Mouse (Mus musculus) 416B (cell line): ENCODE measurements around the gene Cotl1.
"Not testable (repeated sequence)": the region's sequence is repeated elsewhere in the genome, so short reads cannot be mapped to it uniquely, and the experiment has no call there.

Source experiments
- DNase-seq: peaks from one replicate; pipeline ENCODE4 v3.0.0; 2011; ENCODE audit warnings: low read depth

The Cotl1 gene

DNA sequence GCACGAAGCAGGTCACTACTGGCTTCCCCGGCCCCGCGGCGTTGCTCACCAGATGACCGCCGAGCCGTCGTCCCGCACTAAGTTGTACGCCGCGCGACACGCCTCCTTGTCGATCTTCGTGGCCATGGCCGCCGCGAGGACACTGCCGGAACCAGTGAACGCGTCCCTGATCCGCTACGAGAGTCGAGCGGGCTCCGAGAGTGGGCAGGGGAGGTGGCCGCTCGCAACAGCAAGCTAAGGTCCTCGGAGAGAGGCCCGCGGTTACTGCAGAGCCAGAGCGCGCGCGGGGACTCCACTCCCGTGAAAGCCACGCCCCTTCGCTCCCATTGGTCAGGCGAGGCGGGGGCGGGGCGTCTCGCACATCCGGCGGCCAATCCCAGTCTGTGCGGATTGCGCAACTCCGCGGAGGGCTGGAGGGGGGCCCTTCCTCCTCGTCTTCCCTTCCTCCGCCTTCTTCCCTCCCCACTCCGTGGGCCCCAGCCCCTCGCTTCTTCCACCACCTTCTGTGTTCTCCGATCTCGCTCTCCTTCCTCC is at the start of gene Cotl1:
TSS of gene Cotl1 (minus strand) at position 270 of the 534 bp plus-strand sequence.
- peak; percentile 95 for DNase-seq

DNA sequence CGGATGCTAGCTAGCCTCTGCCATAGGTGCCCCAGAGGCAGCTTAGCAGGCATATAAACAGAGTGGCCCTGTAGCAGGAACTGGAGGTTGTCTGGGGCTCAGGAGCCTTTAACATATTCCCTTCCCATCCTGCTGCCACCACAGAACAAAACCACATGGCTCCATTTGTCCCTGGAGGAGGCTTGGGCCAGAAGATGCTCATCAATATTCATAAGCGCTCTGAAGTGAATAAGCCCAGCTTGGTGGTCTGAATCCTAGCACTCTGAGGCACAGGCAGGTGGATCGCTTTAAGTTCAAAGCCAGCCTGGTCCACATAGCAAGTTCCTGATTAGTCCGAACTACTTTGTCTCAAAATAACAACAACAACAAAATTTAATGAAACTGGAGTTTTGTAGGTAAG is 47.7 kb upstream of the Cotl1 start:
- no peak for DNase-seq

GRCm38 (mm10) chr8:119887130-119887529 is 46.8 kb upstream of the Cotl1 start:
- peak; percentile 36 for DNase-seq

DNA sequence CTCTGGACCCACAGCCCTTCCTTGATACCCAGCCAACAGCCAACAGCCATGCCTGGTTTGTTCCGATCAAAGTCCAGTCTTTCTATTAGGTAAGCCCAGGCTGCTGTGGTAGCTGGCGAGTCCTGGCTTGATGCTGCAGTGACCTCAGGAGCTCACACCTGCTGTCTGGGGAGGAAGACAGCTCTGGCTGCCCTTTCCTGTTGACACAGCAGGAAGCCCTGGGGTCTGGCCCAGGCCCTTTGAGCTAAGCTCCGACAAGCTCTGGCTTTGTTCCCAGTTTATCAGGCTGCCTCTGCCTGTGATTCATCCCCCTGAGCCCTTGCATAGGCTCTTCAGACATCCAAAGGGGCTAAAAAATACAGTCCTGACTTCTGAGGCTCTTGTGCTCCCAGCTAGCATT is 45.3 kb upstream of the Cotl1 start:
- peak; percentile 92 for DNase-seq

DNA sequence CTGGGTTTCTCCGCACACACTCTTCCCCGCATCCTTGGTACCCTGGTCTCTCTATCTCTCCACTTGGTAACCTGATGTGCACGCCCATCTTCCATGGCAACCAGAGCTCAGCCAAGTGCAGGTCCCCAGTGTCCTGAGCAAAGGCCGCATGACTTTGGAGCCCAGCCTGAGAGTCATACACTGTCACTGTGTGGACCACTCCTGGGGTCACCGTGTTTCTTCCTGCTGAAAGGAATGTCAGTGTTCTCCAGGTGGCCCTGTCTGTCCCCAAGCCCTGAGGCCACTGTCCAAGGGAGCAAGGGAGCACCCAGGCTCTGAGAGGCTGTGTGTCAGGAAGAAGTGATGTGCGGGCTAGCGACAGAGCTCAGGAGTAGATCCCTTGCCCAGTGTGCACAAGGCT is 42.9 kb upstream of the Cotl1 start:
- no peak for DNase-seq

DNA sequence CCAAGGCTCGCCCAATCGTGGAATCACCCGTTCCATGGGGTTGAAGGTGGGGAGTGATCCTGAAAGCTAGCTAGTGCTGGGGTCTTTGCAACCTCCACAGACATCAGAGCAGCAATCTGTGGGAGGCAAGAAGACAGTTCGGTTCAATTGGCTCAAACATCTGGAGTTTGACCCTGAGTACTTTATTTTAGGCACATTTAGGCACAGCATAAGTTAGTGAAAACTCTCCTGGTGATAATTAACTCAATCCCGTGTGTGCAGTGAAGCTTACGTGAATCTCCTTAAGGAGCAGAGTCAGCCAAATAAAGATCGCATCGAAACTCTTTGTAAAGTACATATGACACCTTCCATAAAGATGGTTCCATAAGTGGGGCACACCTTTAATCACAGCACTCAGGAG is 41.6 kb upstream of the Cotl1 start:
- DNase-seq = no peak

- no peak for DNase-seq
These were observed 41.0 kb upstream of the Cotl1 start for GRCm38 (mm10) chr8:119881301-119881700.

- peak; percentile 51 for DNase-seq
These were observed 32.8 kb upstream of the Cotl1 start for GRCm38 (mm10) chr8:119873181-119873580.

- DNase-seq = no peak
These were observed 29.3 kb upstream of the Cotl1 start for GRCm38 (mm10) chr8:119869616-119870015.

DNA sequence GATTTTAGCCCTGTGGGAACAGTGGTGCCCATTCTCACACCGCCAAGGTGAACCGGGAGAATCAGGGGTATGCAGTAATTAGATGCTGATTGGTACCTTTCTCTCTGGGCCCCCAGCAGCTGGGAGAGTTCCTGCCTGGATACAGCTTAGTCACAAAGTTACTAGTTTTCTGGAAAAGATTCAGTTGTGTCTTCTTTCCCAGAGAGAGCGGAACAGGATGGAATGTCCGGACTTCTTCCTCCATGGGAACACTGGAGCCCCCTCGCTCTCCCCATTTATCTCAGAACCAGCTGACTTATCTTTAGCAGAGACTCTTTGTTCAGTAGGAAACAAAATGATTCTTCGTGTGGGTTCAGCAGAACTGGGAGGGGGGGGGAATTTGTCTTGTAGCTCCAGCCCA is 22.4 kb upstream of the Cotl1 start:
- no peak for DNase-seq

- DNase-seq = no peak
These were observed 22.0 kb upstream of the Cotl1 start for GRCm38 (mm10) chr8:119862390-119862734.

DNA sequence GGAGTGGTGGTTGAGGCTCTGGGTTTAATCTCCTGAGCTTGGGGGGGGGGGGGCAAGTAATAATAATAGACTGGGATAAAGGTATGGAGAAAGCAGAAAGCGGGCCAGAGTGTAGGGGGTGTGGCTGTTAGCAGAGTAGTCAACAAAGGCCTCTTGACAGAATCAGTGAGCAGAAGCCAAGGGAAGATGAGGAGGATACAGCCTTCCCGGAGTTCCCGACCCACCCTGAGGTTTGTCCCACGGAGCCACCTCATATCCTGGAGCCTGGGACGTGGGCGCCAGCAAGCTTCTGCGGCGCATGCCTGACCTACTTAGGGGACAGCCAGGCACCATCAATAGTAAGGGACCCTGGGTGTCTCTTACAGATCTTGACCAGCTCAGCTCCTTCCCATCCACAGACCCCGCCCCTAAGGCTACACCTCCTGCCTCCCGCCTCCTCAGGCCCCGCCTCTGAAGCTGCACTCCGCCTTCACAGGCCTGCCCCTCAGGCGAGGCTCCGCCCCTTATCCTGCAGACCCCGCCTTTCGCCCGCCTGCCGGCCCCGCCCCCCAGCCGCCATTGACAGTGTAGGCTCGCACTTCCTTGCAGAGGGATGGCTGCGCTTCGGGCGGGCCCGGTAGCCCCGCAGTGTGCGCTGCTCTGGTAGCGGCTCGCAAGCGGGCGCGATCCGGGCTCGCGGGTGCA is 21.5 kb upstream of the Cotl1 start, which contains the start of gene Klhl36:
TSS of gene Klhl36 (plus strand) at position 561 of the 684 bp plus-strand sequence.
- peak; percentile 96 for DNase-seq

DNA sequence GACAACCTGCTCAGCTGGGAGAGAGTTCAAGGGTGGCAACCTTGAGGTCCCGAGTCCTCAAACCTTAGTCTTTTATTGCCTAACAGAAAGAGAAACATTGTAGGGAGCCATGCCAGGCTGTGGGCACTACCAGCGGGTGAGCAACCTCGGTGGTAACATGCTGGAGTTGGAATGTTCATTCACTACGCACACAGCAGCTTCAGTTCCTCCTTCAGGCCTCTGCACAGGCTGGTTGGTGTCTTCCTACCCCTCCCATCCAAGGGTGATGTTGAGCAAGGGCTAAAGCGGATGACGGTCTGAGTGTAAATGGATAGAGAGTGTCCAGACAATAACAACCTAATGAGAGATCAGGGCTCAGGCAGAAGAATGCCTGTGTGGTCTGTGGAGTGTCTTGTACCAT is 17.4 kb upstream of the Cotl1 start:
- DNase-seq = no peak

GRCm38 (mm10) chr8:119855656-119856055 is 15.3 kb upstream of the Cotl1 start:
- DNase-seq = no peak

DNA sequence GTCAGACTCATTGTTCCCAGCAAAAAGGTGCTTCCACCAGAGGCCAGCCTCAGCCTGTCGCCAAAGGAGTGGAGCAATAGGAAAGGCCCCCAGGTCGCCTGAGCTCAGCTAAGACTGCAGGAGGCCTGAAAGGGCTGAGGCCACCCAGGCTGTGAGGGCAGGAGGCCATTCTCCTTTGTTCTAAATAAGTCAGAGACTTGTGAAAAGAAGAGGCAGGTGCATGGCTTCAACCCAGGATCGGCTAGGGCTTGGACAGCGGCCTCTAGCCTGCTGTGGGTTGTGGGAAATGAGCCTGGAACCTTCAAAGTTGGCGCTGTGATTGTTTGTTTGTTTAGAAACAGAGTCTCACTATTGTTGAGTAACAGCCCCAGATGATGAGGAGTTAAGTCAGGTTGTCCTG is 13.7 kb upstream of the Cotl1 start:
- DNase-seq = no peak

DNA sequence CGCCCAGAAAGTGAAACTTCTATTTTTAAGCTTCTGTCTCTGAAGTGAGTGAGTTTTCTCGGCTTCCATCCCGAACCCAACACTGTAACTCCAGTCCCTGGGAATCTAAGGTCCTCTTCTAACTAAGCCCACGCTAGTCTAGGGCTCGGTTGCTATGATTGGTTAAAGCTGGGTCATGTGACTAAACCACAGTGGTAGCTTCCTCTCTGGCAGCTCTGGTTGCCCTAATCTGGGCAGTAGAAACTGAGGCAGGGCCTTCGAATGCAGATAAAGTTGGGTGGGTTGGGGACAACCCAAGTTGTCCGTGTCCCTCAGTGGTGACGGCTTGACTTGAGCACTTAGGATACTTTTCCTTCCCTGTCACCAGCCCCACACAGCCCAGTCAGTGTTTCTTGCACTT is 13.2 kb upstream of the Cotl1 start:
- DNase-seq = peak; percentile 35

GRCm38 (mm10) chr8:119847232-119847922 is 7.0 kb upstream of the Cotl1 start:
- no peak for DNase-seq

GRCm38 (mm10) chr8:119845741-119846140 is 5.4 kb upstream of the Cotl1 start:
- not testable (repeated sequence) for DNase-seq

DNA sequence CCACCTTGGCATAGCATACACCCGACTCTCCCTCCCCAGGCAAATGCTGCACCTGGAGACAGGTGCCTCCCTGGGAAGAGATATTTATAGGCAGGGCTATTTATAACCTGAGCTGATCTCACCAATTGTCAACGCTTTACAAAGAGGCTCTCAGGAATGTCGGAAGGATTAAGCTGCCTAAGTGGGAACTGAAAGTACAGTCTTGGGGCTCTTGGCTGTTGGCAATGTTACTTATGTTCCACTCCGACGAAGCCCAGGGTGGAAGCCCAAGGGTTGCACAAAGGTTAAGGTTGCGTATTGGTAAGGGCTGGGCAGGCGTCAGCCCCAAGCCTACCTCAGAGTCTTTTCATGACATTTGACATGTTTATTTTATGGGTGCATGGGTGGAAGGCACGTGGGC is 4.2 kb upstream of the Cotl1 start:
- DNase-seq = no peak

- peak; percentile 88 for DNase-seq
These were observed 3.1 kb upstream of the Cotl1 start for GRCm38 (mm10) chr8:119843444-119843843.

GRCm38 (mm10) chr8:119840905-119841411 is 614 bp upstream of the Cotl1 start:
- no peak for DNase-seq

DNA sequence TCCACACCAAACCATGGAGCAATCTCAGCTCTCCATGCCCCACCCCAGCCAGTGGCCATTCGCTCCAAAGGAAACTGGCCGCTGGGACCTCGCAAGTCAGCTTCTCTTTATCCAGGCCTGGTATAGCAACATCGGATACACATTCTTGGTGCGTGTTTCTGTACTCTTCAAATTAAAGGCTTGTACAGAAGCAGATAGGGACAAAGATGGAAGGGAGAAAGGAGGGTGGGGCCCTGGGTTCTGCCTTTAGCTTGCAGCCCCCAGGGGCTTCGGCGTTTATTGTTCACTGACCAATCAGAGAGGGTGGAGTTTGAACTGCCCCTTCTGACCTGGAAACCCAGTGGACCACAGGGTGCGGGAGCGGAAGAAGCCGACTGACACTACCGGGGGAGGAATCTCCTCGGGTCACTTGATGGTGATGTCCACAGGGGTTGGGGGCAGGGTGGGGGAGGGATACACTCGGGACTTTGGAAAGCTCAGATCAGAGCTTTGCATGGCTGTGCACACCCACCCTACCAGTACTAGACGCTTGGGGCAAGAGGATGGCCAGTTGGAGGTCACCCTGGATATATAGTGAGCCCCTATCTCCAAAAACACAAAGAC is 824 bp downstream of the Cotl1 start:
- peak; percentile 48 for DNase-seq

DNA sequence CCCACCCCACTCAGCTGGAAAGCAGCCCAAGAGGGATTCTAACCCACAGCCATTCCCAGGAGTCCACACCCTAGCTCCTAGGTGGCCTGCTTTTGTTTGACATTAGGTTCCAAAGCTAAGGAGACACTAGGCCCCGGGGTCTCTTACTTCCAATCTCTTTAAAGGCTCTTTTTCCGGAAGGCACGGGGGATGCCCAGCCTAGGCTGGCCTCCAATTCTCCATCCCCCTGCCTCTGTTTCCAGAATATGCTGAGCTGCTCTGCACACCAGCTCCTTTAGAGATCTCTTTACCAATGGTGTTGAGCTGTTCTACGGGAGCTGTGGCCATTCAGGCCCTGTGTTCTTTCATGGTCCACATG is 1.4 kb downstream of the Cotl1 start:
- DNase-seq = no peak
